Mouse (Mus musculus): ENCODE results near the gene Tmed1. TPM values are rescaled to one million over a fixed set of nuclear protein-coding genes. Genes with fewer than 3 reads are reported as not detected.
"Not testable (repeated sequence)": the region's sequence is repeated elsewhere in the genome, so short reads cannot be mapped to it uniquely, and the experiment has no call there.

Gene Tmed1
- polyA plus RNA-seq, 1 experiment from 2014 or later, result 61.2 TPM

DNA sequence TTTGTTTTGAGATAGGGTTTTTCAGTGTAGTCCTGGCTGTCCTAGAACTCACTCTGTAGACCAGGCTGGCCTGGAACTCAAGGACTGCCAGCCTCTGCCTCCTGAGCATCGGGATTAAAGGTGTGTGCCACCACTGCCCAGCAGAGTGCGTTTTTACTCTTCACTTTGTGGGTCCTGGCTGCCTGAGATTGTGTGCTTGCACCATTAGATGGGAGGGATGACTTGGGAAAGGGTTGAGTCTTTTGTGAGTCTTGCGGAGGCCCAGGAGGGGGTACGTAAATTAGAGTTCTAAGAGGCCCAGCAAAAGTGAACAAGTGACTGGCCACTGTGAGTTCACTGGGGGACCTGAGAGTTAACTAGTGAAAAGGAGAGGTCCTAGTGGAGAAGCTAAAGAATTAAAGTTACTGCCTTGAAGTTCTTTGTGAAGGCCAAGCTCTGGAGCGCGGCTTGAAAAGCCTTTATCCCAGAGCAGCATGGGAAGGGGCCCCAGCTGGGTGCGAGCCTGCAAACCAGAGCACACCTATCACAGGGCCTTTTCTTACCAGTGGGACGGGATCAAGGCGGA is 35.4 kb upstream of the Tmed1 start:
- Histone ChIP-seq H3K27ac (peak overlapping the region; percentile 98), H3K4me3 (peak overlapping the region; percentile 92), H3K4me1 (peaks cover 28% of the 10 kb centered on the region), H3K9ac (peak overlapping the region; percentile 98), H3K9me3 (no peaks in the 10 kb centered on the region), H3K36me3 (replicated peaks) (no peaks in the 10 kb centered on the region), H3K27me3 (replicated peaks) (no peaks in the 10 kb centered on the region), H3K4me2 (peak overlapping the region; percentile 52)
- 2% methylated on average over 9 of the region's 9 CpGs for WGBS
- peak; percentile 63; the same call in 1 of the 2 replicates for ATAC-seq (replicated peaks)

DNA sequence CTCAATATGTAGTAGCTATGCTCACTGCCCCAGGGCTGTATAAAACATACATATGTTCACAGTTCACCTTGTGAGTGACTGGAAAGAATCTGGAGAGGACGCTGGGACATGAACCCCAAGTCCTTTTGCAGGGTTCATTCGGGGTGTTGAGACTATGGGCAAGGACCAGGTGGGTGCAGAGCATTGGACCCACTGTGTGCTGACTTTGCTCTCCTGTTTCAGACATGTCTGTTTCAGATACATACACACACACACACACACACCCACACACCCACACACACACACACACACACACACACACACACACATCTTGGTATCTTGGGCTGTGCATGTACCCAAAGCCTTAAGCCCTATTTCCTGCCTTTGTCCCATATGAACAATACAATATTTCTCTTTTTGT is 31.9 kb upstream of the Tmed1 start:
- 90% methylated on average over 2 of the region's 2 CpGs for WGBS
- not testable (repeated sequence) for H3K9me3 ChIP-seq; H3K27me3 ChIP-seq (replicated peaks); H3K4me1 ChIP-seq; H3K4me2 ChIP-seq; H3K27ac ChIP-seq; H3K4me3 ChIP-seq; H3K36me3 ChIP-seq (replicated peaks); ATAC-seq (replicated peaks); H3K9ac ChIP-seq

DNA sequence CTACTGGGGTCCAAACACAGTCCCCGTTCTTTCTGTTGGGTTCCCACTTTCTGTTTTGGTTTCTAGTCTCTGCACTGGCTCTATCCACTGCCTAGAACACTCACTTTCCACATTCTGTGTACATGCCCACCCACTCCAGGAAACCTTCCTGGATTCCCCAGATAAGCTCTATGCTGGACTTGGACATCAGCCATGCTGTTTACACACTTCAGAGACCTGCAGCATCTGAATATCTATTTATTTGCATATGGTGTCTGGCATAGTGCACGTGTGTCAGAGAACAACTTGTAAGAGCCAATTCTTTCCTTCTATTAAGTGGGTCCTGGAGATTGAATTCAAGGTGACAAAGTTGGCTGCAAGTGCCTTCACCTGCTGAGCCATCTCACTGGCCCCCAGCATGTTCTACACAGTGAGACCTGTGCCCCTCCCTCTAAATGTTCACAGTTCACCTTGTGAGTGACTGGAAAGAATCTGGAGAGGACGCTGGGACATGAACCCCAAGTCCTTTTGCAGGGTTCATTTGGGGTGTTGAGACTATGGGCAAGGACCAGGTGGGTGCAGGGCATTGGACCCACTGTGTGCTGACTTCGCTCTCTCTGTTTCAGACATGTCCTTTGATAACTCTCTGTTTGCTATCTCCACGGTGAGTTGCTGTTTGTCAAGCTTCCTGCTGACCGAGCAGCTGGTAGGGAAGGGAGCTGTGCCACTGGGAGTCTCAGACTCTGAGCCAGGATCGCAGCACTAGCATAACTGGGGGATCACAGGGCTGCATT is 30.1 kb upstream of the Tmed1 start:
- no peak for ATAC-seq (replicated peaks)
- 80% methylated on average over 7 of the region's 7 CpGs for WGBS
- Histone ChIP-seq H3K9me3 (no peaks in the 10 kb centered on the region), H3K27me3 (replicated peaks) (no peaks in the 10 kb centered on the region), H3K4me3 (no peak overlapping the region), H3K27ac (no peak overlapping the region), H3K4me1 (peaks cover 2% of the 10 kb centered on the region; the same call in 1 of the 2 replicates), H3K4me2 (no peak overlapping the region), H3K36me3 (replicated peaks) (no peaks in the 10 kb centered on the region), H3K9ac (no peak overlapping the region)

GRCm38 (mm10) chr9:21537009-21537408 is 27.0 kb upstream of the Tmed1 start:
- no peaks in the 10 kb centered on the region for H3K9me3 ChIP-seq
- H3K9ac ChIP-seq, result no peak overlapping the region
- H3K4me2 ChIP-seq, result no peak overlapping the region
- no peak overlapping the region for H3K27ac ChIP-seq
- no peaks in the 10 kb centered on the region for H3K4me1 ChIP-seq
- H3K27me3 ChIP-seq (replicated peaks), result no peaks in the 10 kb centered on the region
- no peak overlapping the region for H3K4me3 ChIP-seq
- no peak for ATAC-seq (replicated peaks)
- 69% methylated on average over 4 of the region's 4 CpGs for WGBS
- no peaks in the 10 kb centered on the region for H3K36me3 ChIP-seq (replicated peaks)

DNA sequence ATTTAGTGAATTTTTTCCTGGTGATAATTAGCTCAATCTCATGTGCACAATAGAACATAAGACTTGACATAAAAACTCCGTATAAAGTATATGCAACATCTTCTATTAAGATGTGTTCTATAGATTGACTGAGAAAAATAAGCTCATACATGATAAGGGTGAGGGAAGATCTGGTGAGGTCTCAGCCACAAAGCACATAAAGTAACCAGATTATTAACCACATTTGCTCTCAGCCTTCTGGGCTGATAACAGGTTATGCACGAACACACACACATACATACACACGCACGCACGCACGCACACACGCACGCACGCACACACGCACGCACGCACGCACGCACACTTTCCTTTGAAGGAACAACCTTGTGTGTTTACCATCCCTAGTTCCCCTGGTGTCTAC is 26.4 kb upstream of the Tmed1 start:
- WGBS, result 95% methylated on average over 14 of the region's 14 CpGs
- H3K4me2 ChIP-seq, result no peak overlapping the region
- ATAC-seq (replicated peaks), result no peak
- H3K9me3 ChIP-seq, result no peaks in the 10 kb centered on the region
- no peaks in the 10 kb centered on the region for H3K36me3 ChIP-seq (replicated peaks)
- H3K27me3 ChIP-seq (replicated peaks), result no peaks in the 10 kb centered on the region
- H3K4me3 ChIP-seq, result no peak overlapping the region
- no peaks in the 10 kb centered on the region for H3K4me1 ChIP-seq
- H3K9ac ChIP-seq, result no peak overlapping the region
- no peak overlapping the region for H3K27ac ChIP-seq

DNA sequence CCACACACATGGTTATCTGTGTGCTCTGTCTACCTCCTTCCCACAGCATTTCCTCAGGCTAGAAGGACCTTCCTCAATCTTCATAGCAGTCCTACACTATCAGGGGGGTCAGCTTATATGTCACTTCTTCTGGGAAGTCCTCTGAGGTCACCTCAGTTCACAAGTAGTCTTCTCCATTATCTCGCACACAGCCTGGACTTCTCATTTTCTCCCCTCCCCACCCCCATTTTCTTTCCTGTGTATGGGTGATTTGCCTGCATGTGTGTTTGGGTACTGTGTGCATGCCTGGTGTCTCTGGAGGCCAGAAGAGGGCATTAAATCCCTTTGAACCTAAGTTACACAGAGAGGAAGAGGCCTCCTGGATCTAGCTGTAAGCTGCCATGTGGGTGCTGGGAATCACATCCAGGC is 17.9 kb upstream of the Tmed1 start:
- Histone ChIP-seq H3K36me3 (replicated peaks) (no peaks in the 10 kb centered on the region), H3K9ac (no peak overlapping the region), H3K27ac (no peak overlapping the region), H3K4me2 (no peak overlapping the region), H3K9me3 (no peaks in the 10 kb centered on the region), H3K4me1 (no peaks in the 10 kb centered on the region), H3K4me3 (no peak overlapping the region), H3K27me3 (replicated peaks) (no peaks in the 10 kb centered on the region)
- ATAC-seq (replicated peaks), result no peak
- WGBS, result 81% methylated on average over 1 of the region's 1 CpGs

GRCm38 (mm10) chr9:21527100-21527801 is 17.2 kb upstream of the Tmed1 start:
- Histone ChIP-seq H3K9me3 (no peaks in the 10 kb centered on the region), H3K27me3 (replicated peaks) (no peaks in the 10 kb centered on the region), H3K4me3 (no peak overlapping the region), H3K9ac (no peak overlapping the region), H3K27ac (no peak overlapping the region), H3K4me2 (no peak overlapping the region), H3K4me1 (no peaks in the 10 kb centered on the region), H3K36me3 (replicated peaks) (no peaks in the 10 kb centered on the region)
- WGBS, result 94% methylated on average over 2 of the region's 2 CpGs
- ATAC-seq (replicated peaks), result no peak

GRCm38 (mm10) chr9:21526634-21526944 is 16.5 kb upstream of the Tmed1 start:
- Histone ChIP-seq H3K4me3 (no peak overlapping the region), H3K36me3 (replicated peaks) (no peaks in the 10 kb centered on the region), H3K27me3 (replicated peaks) (no peaks in the 10 kb centered on the region), H3K9ac (no peak overlapping the region), H3K9me3 (no peaks in the 10 kb centered on the region), H3K4me2 (no peak overlapping the region), H3K4me1 (no peaks in the 10 kb centered on the region), H3K27ac (no peak overlapping the region)
- 81% methylated on average over 3 of the region's 3 CpGs for WGBS
- ATAC-seq (replicated peaks), result no peak

GRCm38 (mm10) chr9:21525937-21526633 is 16.0 kb upstream of the Tmed1 start, which contains the start of gene AB124611:
Gene AB124611, plus strand, starts transcription at chr9:21526176.
- WGBS, result 71% methylated on average over 14 of the region's 14 CpGs
- Histone ChIP-seq H3K9me3 (no peaks in the 10 kb centered on the region), H3K9ac (no peak within 1 kb of the TSS), H3K4me1 (no peaks in the 10 kb centered on the region), H3K27me3 (replicated peaks) (no peaks in the 10 kb centered on the region), H3K27ac (no peak within 1 kb of the TSS), H3K4me2 (no peak within 1 kb of the TSS), H3K36me3 (replicated peaks) (no peaks in the 10 kb centered on the region), H3K4me3 (no peak within 1 kb of the TSS)
- no peak for ATAC-seq (replicated peaks)

DNA sequence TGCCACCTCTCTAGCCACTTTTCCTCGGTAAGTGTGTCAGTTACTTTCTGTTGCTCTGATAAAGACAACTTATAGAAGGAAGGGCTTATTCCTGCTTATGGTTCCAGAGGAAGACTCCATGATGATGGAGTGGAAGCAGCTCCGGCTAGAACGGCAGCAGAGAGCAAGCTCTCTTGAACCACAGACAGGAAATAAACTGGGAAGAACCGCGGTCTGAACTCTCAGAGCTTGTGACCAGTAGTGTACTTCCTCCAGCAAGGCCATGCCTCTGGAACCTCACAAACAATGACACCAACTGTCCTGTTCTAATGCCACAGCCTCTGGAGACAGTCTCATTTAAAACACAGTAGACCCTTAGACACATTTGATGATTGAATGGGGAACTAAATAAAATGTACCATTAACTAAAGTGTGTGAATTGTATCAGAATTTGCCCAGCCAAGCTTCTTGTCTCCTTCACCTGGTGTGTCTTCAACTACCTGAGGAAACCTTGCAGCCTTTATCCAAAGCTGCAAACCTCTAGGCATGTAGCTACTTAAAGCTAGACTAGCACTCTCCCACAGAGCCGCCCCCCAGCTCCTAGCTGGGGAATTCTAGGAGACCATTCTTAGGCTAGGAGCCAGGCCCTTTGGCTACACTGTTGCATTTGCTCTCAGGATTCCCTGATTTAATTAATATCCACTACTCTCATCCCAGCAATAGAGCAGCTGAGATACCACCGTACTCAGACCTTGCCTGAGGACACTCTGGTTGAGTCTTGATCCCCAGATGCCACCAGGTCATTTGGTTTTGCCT is 15.3 kb upstream of the Tmed1 start:
- H3K27ac ChIP-seq, result no peak overlapping the region
- H3K4me3 ChIP-seq, result no peak overlapping the region
- H3K36me3 ChIP-seq (replicated peaks), result no peaks in the 10 kb centered on the region
- no peaks in the 10 kb centered on the region for H3K9me3 ChIP-seq
- no peaks in the 10 kb centered on the region for H3K4me1 ChIP-seq
- no peak overlapping the region for H3K4me2 ChIP-seq
- ATAC-seq (replicated peaks), result no peak
- H3K9ac ChIP-seq, result no peak overlapping the region
- 78% methylated on average over 7 of the region's 7 CpGs for WGBS
- no peaks in the 10 kb centered on the region for H3K27me3 ChIP-seq (replicated peaks)

GRCm38 (mm10) chr9:21518690-21519089 is 8.6 kb upstream of the Tmed1 start:
- H3K4me1 ChIP-seq; H3K27me3 ChIP-seq (replicated peaks); H3K4me3 ChIP-seq; ATAC-seq (replicated peaks); H3K36me3 ChIP-seq (replicated peaks); H3K4me2 ChIP-seq; H3K9me3 ChIP-seq; H3K9ac ChIP-seq; H3K27ac ChIP-seq: not testable (repeated sequence)
- WGBS, result 84% methylated on average over 6 of the region's 6 CpGs
